Mouse (Mus musculus): ENCODE measurements around the gene Prune1. TPM values are rescaled to one million over a fixed set of nuclear protein-coding genes. Genes with fewer than 3 reads are reported as not detected.

Prune1 gene
- total and polyA plus RNA-seq, 3 experiments: 28.5 to 51.8 TPM; not detected in 1

DNA sequence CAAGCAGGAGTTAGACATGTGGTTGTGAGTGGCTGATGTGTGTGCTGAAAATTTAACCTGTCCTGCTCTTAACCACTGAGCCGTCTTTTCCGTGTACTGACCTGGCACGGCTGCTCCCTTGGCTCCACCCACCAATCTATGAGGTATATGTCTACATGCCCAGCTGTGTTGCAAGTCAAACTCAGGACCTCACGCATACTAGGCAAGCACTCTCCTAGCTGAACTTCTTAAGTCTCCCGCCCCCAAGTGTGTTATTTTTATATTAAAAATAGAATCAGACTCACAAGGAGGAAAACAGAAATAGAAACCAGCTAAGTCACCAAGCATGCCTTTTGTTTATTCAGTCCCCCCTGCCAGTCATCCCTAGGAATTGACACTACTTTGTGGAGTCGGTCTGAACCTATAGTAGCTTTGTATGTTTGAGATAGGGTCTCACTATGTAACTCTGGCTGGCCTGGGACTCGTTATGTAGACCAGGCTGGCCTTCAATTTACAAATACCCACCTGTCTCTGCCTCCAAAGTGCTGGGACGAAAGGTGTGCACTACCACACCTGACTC is 44.3 kb downstream of the Prune1 start:
- TF ChIP-seq GABPA (IDR thresholded peaks at IDR 0.05; ENCODE audit: low read depth, low read length): no peak
- no peak for TF ChIP-seq CHD2 (IDR thresholded peaks at IDR 0.05; ENCODE audit: low read length)
- no peak for TF ChIP-seq UBTF (IDR thresholded peaks at IDR 0.05; ENCODE audit: borderline replicate concordance, insufficient read depth, low read depth, low read length)
- TF ChIP-seq ZC3H11A (IDR thresholded peaks at IDR 0.05; ENCODE audit: low read depth, low read length): no peak
- no peak for TF ChIP-seq SIN3A (IDR thresholded peaks at IDR 0.05; ENCODE audit: low read length)
- TF ChIP-seq TAL1 (IDR thresholded peaks at IDR 0.05; ENCODE audit: low read length): no peak
- TF ChIP-seq BHLHE40 (IDR thresholded peaks at IDR 0.05; ENCODE audit: borderline replicate concordance, low read depth, low read length): no peak
- no peak for TF ChIP-seq MAFK (IDR thresholded peaks at IDR 0.05; ENCODE audit: borderline replicate concordance, low read depth, low read length)
- TF ChIP-seq MYB (IDR thresholded peaks at IDR 0.05; ENCODE audit: low read depth, low read length): no peak
- TF ChIP-seq RAD21 (IDR thresholded peaks at IDR 0.05; ENCODE audit: low read depth, low read length): no peak
- no peaks in the 10 kb centered on the region for H3K9me3 ChIP-seq (replicated peaks; ENCODE audit: insufficient read depth, low read length)
- H3K4me3 ChIP-seq (ENCODE audit: control insufficient read depth in 1 of 2, insufficient read depth in 1 of 2, low read depth in 2 of 2, low read length in 2 of 2): no peak overlapping the region
- peaks cover under 1 to 3% of the 10 kb centered on the region in 2 experiments for H3K4me1 ChIP-seq (ENCODE audit: control insufficient read depth in 1 of 2, insufficient read depth in 2 of 2, low read length in 2 of 2)
- no peak overlapping the region for H3K9ac ChIP-seq (ENCODE audit: control insufficient read depth, low read depth, low read length, poor library complexity, severe bottlenecking)
- H3K27me3 ChIP-seq (ENCODE audit: control insufficient read depth in 1 of 2, insufficient read depth in 2 of 2, low read length in 2 of 2): no peaks in the 10 kb centered on the region
- H3K79me2 ChIP-seq (ENCODE audit: control insufficient read depth, insufficient read depth, low read length, poor library complexity): peaks cover 8% of the 10 kb centered on the region
- no peak for DNase-seq (ENCODE audit: low read depth, low spot score)
- H3K36me3 ChIP-seq (ENCODE audit: control insufficient read depth in 1 of 2, insufficient read depth in 2 of 2, low read length in 2 of 2): peaks cover 6 to 45% of the 10 kb centered on the region in 2 experiments
- no peak overlapping the region for H3K27ac ChIP-seq (ENCODE audit: control insufficient read depth, low read depth, low read length)

- TF ChIP-seq USF2 (IDR thresholded peaks at IDR 0.05; ENCODE audit: borderline replicate concordance in 1 of 2, insufficient read depth in 1 of 2, low read depth in 1 of 2, low read length in 2 of 2) (no peak), RCOR1 (IDR thresholded peaks at IDR 0.05; ENCODE audit: low read depth, low read length) (no peak), ELF1 (IDR thresholded peaks at IDR 0.05; ENCODE audit: low read depth, low read length) (no peak), JUND (IDR thresholded peaks at IDR 0.05; ENCODE audit: low read depth, low read length) (no peak), MYB (IDR thresholded peaks at IDR 0.05; ENCODE audit: low read depth, low read length) (no peak), ZNF384 (IDR thresholded peaks at IDR 0.05; ENCODE audit: low read depth, low read length) (no peak)
- no peak overlapping the region for H3K4me3 ChIP-seq (ENCODE audit: control insufficient read depth in 1 of 2, insufficient read depth in 1 of 2, low read depth in 2 of 2, low read length in 2 of 2)
- H3K4me1 ChIP-seq (ENCODE audit: control insufficient read depth in 1 of 2, insufficient read depth in 2 of 2, low read length in 2 of 2): peaks cover 14 to 18% of the 10 kb centered on the region in 2 experiments
- peaks cover 21 to 52% of the 10 kb centered on the region in 2 experiments for H3K36me3 ChIP-seq (ENCODE audit: control insufficient read depth in 1 of 2, insufficient read depth in 2 of 2, low read length in 2 of 2)
- H3K79me2 ChIP-seq (ENCODE audit: control insufficient read depth, insufficient read depth, low read length, poor library complexity): peaks cover 26% of the 10 kb centered on the region
- no peaks in the 10 kb centered on the region for H3K9me3 ChIP-seq (replicated peaks; ENCODE audit: insufficient read depth, low read length)
- no peak overlapping the region for H3K9ac ChIP-seq (ENCODE audit: control insufficient read depth, low read depth, low read length, poor library complexity, severe bottlenecking)
- DNase-seq (ENCODE audit: low read depth, low spot score): no peak
- H3K27ac ChIP-seq (ENCODE audit: control insufficient read depth, low read depth, low read length): no peak overlapping the region
- no peaks in the 10 kb centered on the region for H3K27me3 ChIP-seq (ENCODE audit: control insufficient read depth in 1 of 2, insufficient read depth in 2 of 2, low read length in 2 of 2)
Measured at GRCm38 (mm10) chr3:95235386-95236301, 46.2 kb downstream of the Prune1 start.
